Mouse (Mus musculus): ENCODE results near the gene Polm.

DNA sequence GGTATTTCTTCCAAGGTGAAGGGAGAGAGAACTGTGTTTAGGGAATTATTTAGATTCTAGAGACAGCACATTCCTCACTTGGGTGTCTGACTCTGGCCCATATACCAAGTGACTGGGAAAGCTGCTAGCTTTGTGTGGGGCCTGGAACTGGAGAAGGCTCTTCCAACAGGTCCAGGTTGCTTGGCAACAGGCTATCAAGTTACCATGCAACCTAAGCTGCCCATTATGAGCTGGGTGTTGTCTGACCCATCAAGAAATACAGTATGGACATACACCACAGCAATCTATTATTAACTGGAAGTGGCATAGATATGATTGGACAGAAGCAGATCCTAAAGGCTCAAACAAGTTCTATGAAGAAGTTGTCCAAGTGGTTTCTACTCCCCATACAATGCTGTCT is 12.4 kb downstream of the Polm start:
- TF ChIP-seq POLR2A (IDR thresholded peaks at IDR 0.05; ENCODE audit: extremely low read depth, insufficient read depth, low read length) (no peak), CTCF (IDR thresholded peaks at IDR 0.05; ENCODE audit: extremely low read depth, insufficient read depth, low read length) (no peak)
